Mouse (Mus musculus): Measurements from ENCODE around the gene Armc8. TPM values are rescaled to one million over a fixed set of nuclear protein-coding genes. Genes with fewer than 3 reads are reported as not detected.

Armc8 gene
- polyA plus RNA-seq, 1 experiment = 52.8 TPM

DNA sequence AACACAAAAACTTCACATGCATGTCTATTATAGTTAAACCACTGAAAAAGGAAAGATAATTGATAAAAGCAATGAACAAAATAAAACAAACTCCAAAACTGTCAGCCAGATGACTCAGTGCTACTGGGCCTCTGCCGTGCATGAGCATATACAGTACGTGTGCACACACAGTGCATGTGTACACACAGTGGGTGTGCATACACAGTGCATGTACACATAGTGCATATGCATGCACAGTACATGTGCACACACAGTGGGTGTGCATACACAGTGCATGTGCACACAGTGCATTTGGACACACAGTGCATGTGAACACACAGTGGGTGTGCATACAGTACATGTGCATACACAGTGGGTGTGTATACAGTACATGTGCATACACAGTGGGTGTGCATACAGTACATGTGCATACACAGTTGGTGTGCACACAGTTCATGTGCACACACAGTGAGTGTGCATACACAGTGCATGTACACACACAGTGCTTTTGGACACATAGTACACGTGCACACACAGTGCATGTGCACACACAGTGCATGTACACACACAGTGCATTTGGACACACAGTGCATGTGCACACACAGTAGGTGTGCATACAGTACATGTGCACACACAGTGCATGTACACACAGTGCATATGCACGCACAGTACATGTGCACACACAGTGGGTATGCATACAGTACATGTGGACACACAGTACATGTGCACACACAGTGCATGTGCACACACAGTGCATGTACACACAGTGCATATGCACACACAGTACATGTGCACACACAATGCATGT lies 126.9 kb downstream of the Armc8 start:
- Histone ChIP-seq H3K27me3 (ENCODE audit: control insufficient read depth, insufficient read depth, low read length) (no peaks in the 10 kb centered on the region), H3K27ac (ENCODE audit: insufficient read depth, low read length) (no peak overlapping the region), H3K4me1 (ENCODE audit: control insufficient read depth, insufficient read depth, low read length) (peaks cover 4% of the 10 kb centered on the region; the same call in 1 of the 2 replicates), H3K4me3 (replicated peaks; ENCODE audit: insufficient read depth, low read depth, low read length) (no peak overlapping the region)
- TF ChIP-seq POLR2A (IDR thresholded peaks at IDR 0.05; ENCODE audit: borderline replicate concordance, insufficient read depth, low read length) (no peak), CTCF (IDR thresholded peaks at IDR 0.05; ENCODE audit: borderline replicate concordance, insufficient read depth, low read depth, low read length) (no peak)
- DNase-seq = no peak
- 95% methylated on average over 4 of the region's 4 CpGs for WGBS

DNA sequence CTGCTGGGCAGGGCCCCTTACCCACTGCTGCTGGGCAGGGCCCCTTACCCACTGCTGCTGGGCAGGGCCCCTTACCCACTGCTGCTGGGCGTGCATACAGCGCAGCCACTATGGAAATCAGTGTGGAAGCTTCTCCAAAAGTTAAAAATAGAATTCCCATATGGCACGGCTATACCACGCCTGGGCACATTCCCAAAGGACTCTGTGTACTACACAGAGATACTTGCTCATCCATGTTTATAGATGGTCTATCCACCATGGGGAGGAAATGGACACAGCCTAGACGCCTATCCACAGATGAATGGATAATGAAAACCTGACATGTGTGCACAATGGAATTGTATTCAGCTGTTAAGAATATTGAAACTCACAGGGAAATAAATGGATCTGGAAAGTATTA lies 127.8 kb downstream of the Armc8 start:
- H3K4me1 ChIP-seq (ENCODE audit: control insufficient read depth, insufficient read depth, low read length) = peaks cover 4% of the 10 kb centered on the region; the same call in 1 of the 2 replicates
- H3K27ac ChIP-seq (ENCODE audit: insufficient read depth, low read length) = no peak overlapping the region
- TF ChIP-seq POLR2A (IDR thresholded peaks at IDR 0.05; ENCODE audit: borderline replicate concordance, insufficient read depth, low read length) (no peak), CTCF (IDR thresholded peaks at IDR 0.05; ENCODE audit: borderline replicate concordance, insufficient read depth, low read depth, low read length) (no peak)
- H3K4me3 ChIP-seq (replicated peaks; ENCODE audit: insufficient read depth, low read depth, low read length) = no peak overlapping the region
- no peaks in the 10 kb centered on the region for H3K27me3 ChIP-seq (ENCODE audit: control insufficient read depth, insufficient read depth, low read length)
- WGBS = 64% methylated on average over 5 of the region's 5 CpGs
- no peak for DNase-seq

DNA sequence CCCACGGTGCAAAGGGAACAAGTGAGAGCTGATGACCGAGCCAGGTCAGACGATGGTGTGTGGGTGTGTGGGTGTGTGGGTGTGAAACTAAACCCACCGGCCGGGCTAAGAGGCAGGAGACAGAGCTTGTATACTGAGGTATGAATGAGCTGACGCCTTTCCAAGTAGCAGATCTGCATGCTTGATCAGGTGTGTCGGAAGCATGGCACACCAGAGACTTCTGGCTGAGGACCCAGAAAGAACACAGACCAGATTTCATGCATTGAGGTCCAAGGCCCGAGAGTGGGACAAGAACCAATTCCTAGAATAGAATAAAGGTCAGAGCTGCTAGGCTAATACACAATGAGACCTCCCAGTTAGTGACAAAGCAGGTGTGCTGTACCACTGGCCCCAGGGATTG lies 129.6 kb downstream of the Armc8 start:
- Histone ChIP-seq H3K4me3 (replicated peaks; ENCODE audit: insufficient read depth, low read depth, low read length) (no peak overlapping the region), H3K27ac (ENCODE audit: insufficient read depth, low read length) (no peak overlapping the region), H3K4me1 (ENCODE audit: control insufficient read depth, insufficient read depth, low read length) (peaks cover 7% of the 10 kb centered on the region), H3K27me3 (ENCODE audit: control insufficient read depth, insufficient read depth, low read length) (no peaks in the 10 kb centered on the region)
- no peak for DNase-seq
- TF ChIP-seq POLR2A (IDR thresholded peaks at IDR 0.05; ENCODE audit: borderline replicate concordance, insufficient read depth, low read length) (no peak), CTCF (IDR thresholded peaks at IDR 0.05; ENCODE audit: borderline replicate concordance, insufficient read depth, low read depth, low read length) (no peak)
- WGBS = 46% methylated on average over 8 of the region's 8 CpGs

DNA sequence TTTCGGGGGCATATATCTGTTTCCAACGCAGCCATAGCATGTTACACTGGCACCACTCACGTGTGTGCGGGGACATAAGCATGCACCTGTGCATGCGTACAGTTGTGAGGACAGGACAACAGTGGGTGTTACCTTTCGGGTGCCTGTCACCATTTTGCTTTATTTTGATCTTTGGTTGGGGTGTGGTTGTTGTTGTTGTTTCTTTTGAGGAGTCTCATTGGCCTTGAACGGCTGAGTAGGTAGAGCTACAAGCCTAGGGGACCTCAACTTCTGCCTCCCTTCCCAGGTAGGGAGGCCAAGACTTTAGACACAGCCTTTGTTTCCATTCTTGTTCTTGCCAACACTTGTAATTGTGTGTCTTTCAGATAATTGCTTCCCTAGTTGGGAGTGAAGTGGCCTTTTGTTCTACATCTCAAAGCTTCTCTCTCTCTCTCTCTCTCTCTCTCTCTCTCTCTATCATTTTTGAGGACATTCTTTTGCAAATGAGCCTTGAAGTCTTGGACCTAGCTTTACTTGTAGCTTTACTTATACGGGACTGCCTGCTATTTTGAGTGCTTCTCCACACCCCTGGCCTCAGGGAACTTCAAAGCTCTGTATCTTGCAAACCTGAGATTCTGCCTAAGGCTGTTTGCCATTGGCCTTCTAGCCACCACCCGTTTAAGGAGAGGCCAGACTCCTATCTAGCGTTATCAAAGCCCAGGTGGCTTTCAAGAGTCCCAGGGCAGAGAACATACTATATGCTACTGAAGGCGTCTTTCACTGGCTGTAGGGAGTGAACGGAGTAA lies 130.7 kb downstream of the Armc8 start:
- H3K4me1 ChIP-seq (ENCODE audit: control insufficient read depth, insufficient read depth, low read length) = peaks cover 14% of the 10 kb centered on the region
- WGBS = 91% methylated on average over 12 of the region's 12 CpGs
- no peak overlapping the region for H3K27ac ChIP-seq (ENCODE audit: insufficient read depth, low read length)
- TF ChIP-seq POLR2A (IDR thresholded peaks at IDR 0.05; ENCODE audit: borderline replicate concordance, insufficient read depth, low read length) (no peak), CTCF (IDR thresholded peaks at IDR 0.05; ENCODE audit: borderline replicate concordance, insufficient read depth, low read depth, low read length) (no peak)
- no peak overlapping the region for H3K4me3 ChIP-seq (replicated peaks; ENCODE audit: insufficient read depth, low read depth, low read length)
- H3K27me3 ChIP-seq (ENCODE audit: control insufficient read depth, insufficient read depth, low read length) = no peaks in the 10 kb centered on the region
- no peak for DNase-seq

DNA sequence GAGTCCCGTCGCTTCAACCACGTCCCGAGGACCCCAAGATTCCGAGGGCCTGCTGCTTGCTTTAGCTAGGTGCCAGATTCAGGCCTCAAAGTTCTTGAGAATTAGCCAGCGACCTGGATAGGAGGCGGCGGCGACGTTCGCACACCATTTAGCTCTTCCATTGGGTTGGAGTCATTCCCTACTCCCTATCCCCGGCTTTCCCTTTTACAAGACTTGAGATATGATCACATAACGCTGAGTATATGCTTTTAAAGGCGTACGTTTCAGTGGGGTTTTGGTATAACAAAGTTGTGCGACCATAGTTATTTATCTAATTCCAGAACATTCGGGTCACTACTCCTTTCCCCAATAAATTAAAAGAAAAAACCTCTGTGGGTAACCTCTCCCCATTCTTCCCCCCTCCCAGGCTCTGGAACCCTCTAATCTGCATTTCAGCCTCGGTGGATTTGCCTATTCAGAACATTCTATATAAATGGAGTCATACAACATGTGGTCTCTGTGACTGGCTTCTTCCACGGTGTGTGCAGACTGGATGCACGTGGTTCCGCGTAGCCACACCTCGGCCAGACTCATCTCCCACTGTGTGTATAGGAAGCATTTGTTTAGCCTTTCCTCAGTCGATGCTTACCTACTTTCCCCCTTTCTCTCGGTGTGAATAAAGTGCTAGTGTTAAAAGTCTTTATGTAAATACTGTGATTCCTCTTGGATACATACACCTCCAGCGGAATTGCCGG lies 131.5 kb downstream of the Armc8 start, which contains the start of gene Mras:
TSS of gene Mras (minus strand) at position 351 of the 734 bp plus-strand sequence.
- Histone ChIP-seq H3K27me3 (ENCODE audit: control insufficient read depth, insufficient read depth, low read length) (no peaks in the 10 kb centered on the region), H3K27ac (ENCODE audit: insufficient read depth, low read length) (peak within 1 kb of the TSS; percentile 87), H3K4me1 (ENCODE audit: control insufficient read depth, insufficient read depth, low read length) (peaks cover 19% of the 10 kb centered on the region), H3K4me3 (replicated peaks; ENCODE audit: insufficient read depth, low read depth, low read length) (peak within 1 kb of the TSS; percentile 91)
- DNase-seq = peak in 1 of 2 experiments; percentile 28
- TF ChIP-seq POLR2A (IDR thresholded peaks at IDR 0.05; ENCODE audit: borderline replicate concordance, insufficient read depth, low read length) = no peak
- TF ChIP-seq CTCF (IDR thresholded peaks at IDR 0.05; ENCODE audit: borderline replicate concordance, insufficient read depth, low read depth, low read length) = no peak
- WGBS = 14% methylated on average over 27 of the region's 27 CpGs

DNA sequence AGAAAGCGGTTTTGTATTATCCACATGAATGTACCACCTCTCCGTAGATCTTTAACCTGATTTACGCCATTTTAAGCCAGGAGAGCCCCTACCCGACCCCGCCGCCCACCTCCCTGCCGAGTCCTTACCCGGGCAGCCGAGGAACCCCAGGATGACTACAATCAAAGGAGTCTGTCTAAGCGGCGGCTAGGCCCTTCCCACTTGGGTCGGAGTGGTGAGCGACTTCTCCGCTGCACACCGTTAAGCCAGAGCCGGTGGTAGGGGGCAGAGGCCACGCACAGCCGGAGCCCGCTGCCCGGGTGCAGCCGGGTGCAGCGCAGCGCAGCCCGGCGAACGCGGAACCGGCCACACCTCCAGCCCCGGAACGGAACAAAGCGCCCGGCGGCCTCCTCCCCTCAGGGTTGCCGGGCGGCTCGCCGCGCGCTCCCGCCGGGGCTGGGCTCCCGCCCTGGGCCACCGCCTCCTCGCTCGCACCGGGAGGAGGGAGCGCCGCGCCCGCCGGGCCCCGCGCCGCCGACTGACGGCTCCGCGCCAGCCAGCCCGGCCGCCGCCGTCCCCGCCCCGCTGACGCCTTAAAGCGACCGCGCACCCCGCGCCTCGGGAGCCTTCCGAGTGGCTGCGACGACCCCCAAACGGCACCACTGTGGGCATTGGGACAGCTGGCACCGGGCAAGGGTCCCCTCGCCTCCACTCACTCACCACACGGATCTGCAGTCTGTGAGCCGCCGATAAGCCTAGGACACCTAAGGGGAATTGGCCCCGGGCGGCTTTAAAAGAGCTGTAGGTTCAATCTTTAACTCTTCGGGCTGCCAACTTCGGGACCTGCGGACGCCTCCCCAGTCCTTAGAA lies 132.3 kb downstream of the Armc8 start:
- Histone ChIP-seq H3K4me3 (replicated peaks; ENCODE audit: insufficient read depth, low read depth, low read length) (peak overlapping the region; percentile 91), H3K4me1 (ENCODE audit: control insufficient read depth, insufficient read depth, low read length) (peaks cover 19% of the 10 kb centered on the region), H3K27me3 (ENCODE audit: control insufficient read depth, insufficient read depth, low read length) (no peaks in the 10 kb centered on the region), H3K27ac (ENCODE audit: insufficient read depth, low read length) (peak overlapping the region; percentile 87)
- 1% methylated on average over 86 of the region's 86 CpGs for WGBS
- DNase-seq = peak; percentile 84 to 87
- TF ChIP-seq POLR2A (IDR thresholded peaks at IDR 0.05; ENCODE audit: borderline replicate concordance, insufficient read depth, low read length) (no peak), CTCF (IDR thresholded peaks at IDR 0.05; ENCODE audit: borderline replicate concordance, insufficient read depth, low read depth, low read length) (no peak)
